Mouse (Mus musculus) embryo, embryonic 11.5 days (tissue): Measurements from ENCODE around the gene Rtn2.
"Not testable (repeated sequence)": the region's sequence is repeated elsewhere in the genome, so short reads cannot be mapped to it uniquely, and the experiment has no call there.

Experiments
- DNase-seq: peaks from one replicate; pipeline ENCODE4 v3.0.0-alpha.2; 2012; ENCODE audit warnings: low read depth, low spot score

Gene Rtn2

GRCm38 (mm10) chr7:19268993-19269681 is 13.3 kb upstream of the Rtn2 start:
- no peak for DNase-seq

- no peak for DNase-seq
Measured at GRCm38 (mm10) chr7:19269721-19270441, 12.5 kb upstream of the Rtn2 start.

- DNase-seq: no peak
Measured at GRCm38 (mm10) chr7:19270509-19271237, 11.8 kb upstream of the Rtn2 start.

GRCm38 (mm10) chr7:19271238-19272172 is 10.9 kb upstream of the Rtn2 start, which contains the start of gene Vasp:
Gene Vasp (minus strand): TSS chr7:19271817.
- peak; percentile 73 for DNase-seq

- no peak for DNase-seq
Measured at GRCm38 (mm10) chr7:19272173-19272764, 10.2 kb upstream of the Rtn2 start.

GRCm38 (mm10) chr7:19276253-19276652 is 6.2 kb upstream of the Rtn2 start:
- DNase-seq: no peak

- DNase-seq: no peak
Measured at GRCm38 (mm10) chr7:19279052-19279451, 3.4 kb upstream of the Rtn2 start.

GRCm38 (mm10) chr7:19279581-19280114 is 2.8 kb upstream of the Rtn2 start, which contains the start of gene Ppm1n:
Gene Ppm1n (minus strand): TSS chr7:19280064.
- DNase-seq: no peak

GRCm38 (mm10) chr7:19281680-19282304 is 632 bp upstream of the Rtn2 start:
- DNase-seq: not testable (repeated sequence)

- no peak for DNase-seq
Measured at GRCm38 (mm10) chr7:19282791-19283405, 474 bp downstream of the Rtn2 start.

- DNase-seq: no peak
Measured at GRCm38 (mm10) chr7:19283406-19283804, 981 bp downstream of the Rtn2 start.

- no peak for DNase-seq
Measured at GRCm38 (mm10) chr7:19284763-19285162, 2.3 kb downstream of the Rtn2 start.

- DNase-seq: no peak
Measured at GRCm38 (mm10) chr7:19290969-19291596, 8.7 kb downstream of the Rtn2 start.

- DNase-seq: peak; percentile 87
Measured at GRCm38 (mm10) chr7:19295503-19296185, 13.2 kb downstream of the Rtn2 start.

- no peak for DNase-seq
Measured at GRCm38 (mm10) chr7:19297034-19297433, 14.6 kb downstream of the Rtn2 start.

GRCm38 (mm10) chr7:19297794-19298193 is 15.4 kb downstream of the Rtn2 start:
- DNase-seq: no peak

- DNase-seq: no peak
Measured at GRCm38 (mm10) chr7:19299194-19299593, 16.8 kb downstream of the Rtn2 start.
